Mouse (Mus musculus): ENCODE data around the gene Nxf7.
"Not testable (repeated sequence)": the region's sequence is repeated elsewhere in the genome, so short reads cannot be mapped to it uniquely, and the experiment has no call there.

Nxf7 gene

DNA sequence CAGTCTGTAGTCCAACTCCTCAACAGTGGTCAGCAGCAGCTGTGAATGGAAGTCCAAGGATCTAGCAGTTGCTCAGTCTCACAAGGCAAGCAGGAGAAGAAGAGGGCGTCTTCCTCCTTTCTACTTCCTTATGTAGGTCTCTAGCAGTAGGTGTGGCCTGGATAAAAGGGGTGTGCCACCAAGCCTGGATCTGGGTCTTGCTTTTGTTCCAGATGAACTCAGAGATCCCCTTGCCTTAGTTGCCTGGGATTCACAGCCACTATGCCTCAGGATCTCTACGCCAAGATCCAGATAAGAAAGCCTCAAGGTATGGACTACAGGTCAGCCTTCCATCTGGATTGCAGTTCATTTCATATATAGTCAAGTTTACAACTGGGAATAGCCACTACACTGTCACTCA, at the start of gene Nxf7:
Gene Nxf7 (minus strand): TSS at position 101 of the 400 bp plus-strand sequence.
- no peak for DNase-seq

DNA sequence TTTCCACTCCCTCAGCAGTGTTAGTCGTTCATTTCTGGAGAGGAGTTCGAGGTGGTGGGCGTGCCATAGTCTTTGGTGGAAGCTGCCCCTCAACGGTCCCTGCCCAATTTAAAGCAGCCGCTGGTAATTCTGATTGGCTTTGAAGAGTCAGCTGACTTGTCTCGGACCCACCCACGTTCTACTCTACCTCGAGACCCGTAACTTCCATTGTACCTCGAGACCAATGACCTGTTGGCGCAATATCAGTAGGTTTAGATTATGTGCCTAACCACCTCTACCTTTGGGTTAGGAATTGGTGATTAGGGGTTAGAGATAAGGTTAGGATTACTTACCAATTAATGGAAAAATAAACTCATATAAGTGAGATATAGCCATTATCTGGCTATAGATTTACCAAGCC, 29.0 kb upstream of the Nxf7 start, which contains the start of gene Prame:
Gene Prame (minus strand): TSS at position 101 of the 400 bp plus-strand sequence.
- DNase-seq = no peak

DNA sequence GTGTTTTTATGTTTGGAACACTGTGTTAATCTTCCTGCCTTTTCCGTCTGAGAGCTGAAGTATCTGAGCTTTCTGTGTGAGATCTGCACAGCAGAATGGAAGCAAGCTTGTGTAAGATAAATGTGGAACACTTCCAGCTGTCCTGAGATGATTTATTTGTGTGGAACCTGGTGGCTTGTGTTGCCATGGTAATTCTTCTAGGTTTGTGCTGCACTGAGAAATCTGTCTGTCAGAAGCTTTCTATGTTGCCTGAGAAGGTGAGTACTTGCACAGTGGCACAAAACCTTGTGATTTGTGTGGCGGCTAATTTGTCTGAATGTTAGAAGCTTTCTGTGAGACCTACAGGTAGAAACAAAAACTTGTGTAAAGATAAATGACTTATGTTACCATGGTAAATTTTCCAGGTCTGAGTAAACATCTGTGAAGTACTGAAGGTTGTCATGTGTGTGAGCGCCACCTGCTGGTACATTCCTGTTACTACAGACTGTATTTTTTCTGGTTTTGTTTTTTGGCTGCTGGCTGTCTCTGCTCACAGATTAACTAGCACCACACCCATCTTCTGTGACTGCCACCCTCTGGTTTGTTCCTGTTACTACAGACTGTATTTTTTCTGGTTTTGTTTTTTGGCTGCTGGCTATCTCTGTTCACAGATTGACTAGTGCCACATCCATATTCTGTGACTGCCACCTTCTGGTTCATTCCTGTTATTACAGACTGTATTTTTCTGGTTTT, 2.9 kb upstream of the Nxf7 start:
- DNase-seq = peak; percentile 40

DNA sequence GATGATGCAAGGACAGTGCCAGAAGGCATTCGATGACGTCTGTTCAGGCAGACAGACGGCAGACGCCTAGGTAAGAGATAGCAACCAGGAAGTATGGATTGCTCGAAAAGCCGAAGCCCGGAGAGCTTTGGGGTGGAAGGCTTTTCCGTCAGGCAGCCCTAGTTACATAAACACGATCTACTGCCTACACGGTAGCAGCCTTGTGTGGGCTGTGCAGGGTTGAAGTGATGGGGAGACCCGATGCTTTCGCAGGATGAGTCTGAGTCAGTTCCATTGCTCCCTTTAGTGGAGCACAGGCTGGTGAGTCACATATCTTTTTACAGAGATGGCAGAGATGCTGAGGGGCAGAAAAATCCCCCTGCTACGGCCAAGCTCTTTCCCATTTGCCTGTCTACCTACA, 481 bp downstream of the Nxf7 start:
- DNase-seq = no peak

GRCm38 (mm10) chrX:135576412-135576811, 22.2 kb downstream of the Nxf7 start:
- no peak for DNase-seq

- peak; percentile 3 for DNase-seq
Observed at GRCm38 (mm10) chrX:135574958-135575628, 23.5 kb downstream of the Nxf7 start.

DNA sequence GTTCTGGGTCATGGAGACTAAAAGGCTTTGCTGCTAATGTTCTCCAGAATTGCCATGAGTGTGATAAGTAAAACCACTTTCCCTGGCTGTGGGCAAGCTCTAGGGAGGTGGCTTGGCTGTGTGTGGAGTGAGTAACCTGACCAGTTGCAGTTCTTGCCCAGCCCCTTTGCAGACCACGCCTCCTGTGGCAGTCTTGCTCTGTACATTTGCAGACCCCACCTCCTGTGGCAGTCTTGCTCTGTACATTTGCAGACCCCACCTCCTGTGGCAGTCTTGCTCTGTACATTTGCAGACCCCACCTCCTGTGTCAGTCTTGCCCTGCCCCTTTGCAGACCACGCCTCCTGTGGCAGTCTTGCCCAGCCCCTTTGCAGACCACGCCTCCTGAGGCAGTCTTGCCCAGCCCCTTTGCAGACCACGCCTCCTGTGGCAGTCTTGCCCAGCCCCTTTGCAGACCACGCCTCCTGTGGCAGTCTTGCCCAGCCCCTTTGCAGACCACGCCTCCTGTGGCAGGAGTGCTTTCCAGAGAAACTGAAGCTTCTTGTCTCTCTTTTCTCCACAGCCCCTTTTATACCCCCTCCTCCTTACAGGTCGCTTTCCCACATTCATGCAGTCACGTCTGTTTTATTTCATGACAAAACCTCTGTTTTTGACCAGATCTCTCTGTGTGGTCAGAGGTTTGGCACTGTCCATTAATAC, 24.2 kb downstream of the Nxf7 start:
- DNase-seq = peak; percentile 9

GRCm38 (mm10) chrX:135569467-135569866, 29.1 kb downstream of the Nxf7 start:
- peak; percentile 31 for DNase-seq

GRCm38 (mm10) chrX:135564934-135565333, 33.6 kb downstream of the Nxf7 start:
- DNase-seq = not testable (repeated sequence)

DNA sequence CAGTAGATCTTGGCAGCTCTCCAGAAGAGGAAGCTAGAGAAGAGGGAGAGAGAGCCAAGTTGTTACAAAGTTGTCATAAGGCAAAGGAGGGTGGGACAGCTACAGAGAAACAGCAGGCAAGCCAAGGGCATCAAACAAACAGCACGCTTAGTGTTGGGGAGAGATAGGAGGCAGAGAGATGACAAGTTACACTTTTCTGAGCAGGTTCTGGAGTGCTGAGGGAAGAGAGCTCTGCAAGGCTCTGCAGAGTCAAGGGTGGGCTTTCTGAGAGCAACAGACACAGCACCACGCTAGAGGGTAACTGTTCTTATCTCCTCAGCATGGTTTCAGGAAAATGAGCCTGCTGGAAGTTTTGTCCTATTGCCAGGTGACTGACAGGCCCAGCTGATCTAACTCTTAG, 35.7 kb downstream of the Nxf7 start:
- no peak for DNase-seq

DNA sequence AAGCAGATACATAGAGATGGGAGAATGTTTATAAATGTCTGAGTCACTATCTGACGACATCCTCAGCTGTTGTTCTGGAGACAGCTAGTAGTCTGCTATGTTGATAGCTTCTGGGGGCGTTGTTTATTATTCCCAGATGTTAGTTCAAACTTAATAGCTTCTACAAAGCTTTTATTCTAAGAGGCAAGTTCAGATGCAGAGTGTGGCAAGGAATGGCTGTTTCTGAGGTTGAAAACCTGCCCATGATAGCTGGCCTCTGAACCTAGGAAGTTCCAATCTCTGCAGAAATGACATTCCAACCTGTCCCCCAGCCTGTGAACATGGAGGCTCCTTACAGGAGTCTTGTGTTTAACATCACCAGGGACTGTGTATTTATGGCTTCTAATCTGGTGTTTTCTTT, 36.9 kb downstream of the Nxf7 start:
- DNase-seq = not testable (repeated sequence)

DNA sequence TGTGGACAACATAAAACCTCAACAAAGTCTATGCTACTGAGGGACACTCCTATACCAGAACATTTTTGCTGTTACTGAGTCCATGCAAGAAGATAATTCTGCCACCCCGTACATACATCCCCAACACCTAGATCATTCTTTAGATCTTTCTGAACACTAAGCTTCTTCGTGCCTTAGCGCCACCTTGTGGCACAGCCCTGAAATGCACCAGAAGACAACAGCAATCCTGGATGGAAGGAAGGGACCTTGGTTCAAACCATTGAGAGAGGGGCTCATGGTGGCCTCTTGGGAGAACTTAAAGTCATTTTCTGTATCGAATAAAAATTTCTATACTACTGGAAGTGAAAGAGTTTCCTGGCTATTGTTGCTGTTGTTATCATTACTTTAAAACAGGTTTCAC, 37.6 kb downstream of the Nxf7 start:
- DNase-seq = not testable (repeated sequence)

GRCm38 (mm10) chrX:135559665-135560064, 38.9 kb downstream of the Nxf7 start:
- DNase-seq = peak; percentile 13
